Mouse (Mus musculus) heart, embryonic 14.5 days (tissue): Measurements from ENCODE around the gene Mamdc4. TPM values are rescaled to one million over a fixed set of nuclear protein-coding genes. Genes with fewer than 3 reads are reported as not detected.

Experiments used
- ATAC-seq: fragments of 200-750 bp; cut with Nextera tagmentation; 2 replicates; pipeline ENCODE4 v1.8.0; 2017; ENCODE audit warnings: low read depth, moderate TSS enrichment; ENCODE audit not compliant: insufficient number of reproducible peaks, insufficient read depth, low FRiP score
- H3K27ac ChIP-seq, 2 experiments: fragments of 200-500 bp in 1 of 2; fragments of 300-500 bp in 1 of 2; sonication (generic) in 1 of 2; replicated peaks in 1 of 2; 2 replicates each; pipeline ENCODE4 v1.5.1; 2012 to 2014; ENCODE audit warnings: low read depth in 2 of 2, low read length in 2 of 2, control low read depth in 1 of 2, mild to moderate bottlenecking in 1 of 2, mixed read lengths in 1 of 2; ENCODE audit not compliant: control insufficient read depth in 1 of 2, insufficient read depth in 1 of 2
- H3K27me3 ChIP-seq: fragments of 300-500 bp; sonication (generic); 2 replicates; pipeline ENCODE4 v1.6.1; 2014; ENCODE audit warnings: mild to moderate bottlenecking, low read length, control low read depth; ENCODE audit not compliant: control insufficient read depth, insufficient read depth
- H3K36me3 ChIP-seq: fragments of 300-500 bp; sonication (generic); 2 replicates; pipeline ENCODE4 v1.6.1; 2014; ENCODE audit warnings: mild to moderate bottlenecking, control low read depth, low read length, mixed read lengths; ENCODE audit not compliant: control insufficient read depth, insufficient read depth
- H3K4me1 ChIP-seq, 2 experiments: fragments of 200-500 bp in 1 of 2; fragments of 300-500 bp in 1 of 2; sonication (generic) in 1 of 2; 2 replicates each; pipeline ENCODE4 v1.6.1; 2012 to 2014; ENCODE audit warnings: low read length in 2 of 2, control low read depth in 1 of 2, mixed read lengths in 1 of 2; ENCODE audit not compliant: control insufficient read depth in 2 of 2, insufficient read depth in 2 of 2
- H3K4me2 ChIP-seq: fragments of 300-500 bp; sonication (generic); 2 replicates; pipeline ENCODE4 v1.6.1; 2014; ENCODE audit warnings: mild to moderate bottlenecking, low read length
- H3K4me3 ChIP-seq, 2 experiments: fragments of 200-500 bp in 1 of 2; fragments of 300-500 bp in 1 of 2; sonication (generic) in 1 of 2; 2 replicates each; pipeline ENCODE4 v1.5.1; 2012 to 2014; ENCODE audit warnings: low read length in 2 of 2, mild to moderate bottlenecking in 2 of 2, control low read depth in 1 of 2, low read depth in 1 of 2, moderate library complexity in 1 of 2; ENCODE audit not compliant: control insufficient read depth in 1 of 2, insufficient read depth in 1 of 2
- H3K9ac ChIP-seq: fragments of 300-500 bp; sonication (generic); 2 replicates; pipeline ENCODE4 v1.6.1; 2014; ENCODE audit warnings: mild to moderate bottlenecking, low read length
- H3K9me3 ChIP-seq: fragments of 300-500 bp; sonication (generic); 2 replicates; pipeline ENCODE4 v1.6.1; 2016; ENCODE audit warnings: low read length, control low read depth; ENCODE audit not compliant: control insufficient read depth
- WGBS: fragments of 180-500 bp; shearing (Covaris S2); extraction: QIAGEN DNeasy Blood & Tissue Kit; methylation state at CpG from one replicate; pipeline ENCODE4 v1.1.7; 2014; 5-methylcytosine and 5-hydroxymethylcytosine counted together
- polyA plus RNA-seq: library from polyadenylated mRNA; unstranded; fragments of >200 nt; fragmentation: Nextera tagmentation; extraction: Ambion mirVana; gene quantifications from 2 replicates; pipeline ENCODE4 v1.2.1, GENCODE M21; 2014

The Mamdc4 gene
- polyA plus RNA-seq, 1 experiment from 2014 or later = 1.4 TPM

DNA sequence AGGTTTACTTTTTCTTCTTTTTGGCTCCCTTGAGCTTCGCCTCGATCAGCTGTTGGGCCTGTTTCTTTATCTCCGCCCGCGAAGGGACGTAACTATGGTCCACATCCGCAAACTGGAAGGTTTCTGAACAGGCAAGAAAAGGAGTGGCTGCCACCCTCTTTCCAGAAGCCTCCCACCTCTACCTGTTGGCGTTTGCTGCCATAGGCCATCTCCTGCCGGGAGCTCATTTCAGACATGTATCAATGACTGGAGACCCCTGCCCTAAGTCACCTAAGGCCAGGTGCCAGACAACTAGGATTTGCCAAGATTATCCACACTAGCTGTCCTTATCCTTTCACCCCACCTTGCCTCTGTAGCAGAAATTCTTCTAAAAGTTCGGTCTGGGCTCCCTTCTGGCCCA is 34.0 kb upstream of the Mamdc4 start:
- ATAC-seq = no peak
- WGBS = 66% methylated on average over 10 of the region's 10 CpGs
- peak overlapping the region; percentile 80 for H3K4me2 ChIP-seq
- H3K9ac ChIP-seq = peak overlapping the region; percentile 95; the same call in 1 of the 2 replicates
- H3K4me3 ChIP-seq = peak overlapping the region; percentile 86 to 100
- peaks cover 7 to 16% of the 10 kb centered on the region in 2 experiments for H3K4me1 ChIP-seq
- H3K27me3 ChIP-seq = 0 out of 2 replicates have a peak, but pooled peaks cover 5% of the 10 kb centered on the region
- H3K9me3 ChIP-seq = no peaks in the 10 kb centered on the region
- peaks cover 4% of the 10 kb centered on the region; the same call in 1 of the 2 replicates for H3K36me3 ChIP-seq
- peak overlapping the region; percentile 25 to 92; a peak in 1 of 4 replicates for H3K27ac ChIP-seq

DNA sequence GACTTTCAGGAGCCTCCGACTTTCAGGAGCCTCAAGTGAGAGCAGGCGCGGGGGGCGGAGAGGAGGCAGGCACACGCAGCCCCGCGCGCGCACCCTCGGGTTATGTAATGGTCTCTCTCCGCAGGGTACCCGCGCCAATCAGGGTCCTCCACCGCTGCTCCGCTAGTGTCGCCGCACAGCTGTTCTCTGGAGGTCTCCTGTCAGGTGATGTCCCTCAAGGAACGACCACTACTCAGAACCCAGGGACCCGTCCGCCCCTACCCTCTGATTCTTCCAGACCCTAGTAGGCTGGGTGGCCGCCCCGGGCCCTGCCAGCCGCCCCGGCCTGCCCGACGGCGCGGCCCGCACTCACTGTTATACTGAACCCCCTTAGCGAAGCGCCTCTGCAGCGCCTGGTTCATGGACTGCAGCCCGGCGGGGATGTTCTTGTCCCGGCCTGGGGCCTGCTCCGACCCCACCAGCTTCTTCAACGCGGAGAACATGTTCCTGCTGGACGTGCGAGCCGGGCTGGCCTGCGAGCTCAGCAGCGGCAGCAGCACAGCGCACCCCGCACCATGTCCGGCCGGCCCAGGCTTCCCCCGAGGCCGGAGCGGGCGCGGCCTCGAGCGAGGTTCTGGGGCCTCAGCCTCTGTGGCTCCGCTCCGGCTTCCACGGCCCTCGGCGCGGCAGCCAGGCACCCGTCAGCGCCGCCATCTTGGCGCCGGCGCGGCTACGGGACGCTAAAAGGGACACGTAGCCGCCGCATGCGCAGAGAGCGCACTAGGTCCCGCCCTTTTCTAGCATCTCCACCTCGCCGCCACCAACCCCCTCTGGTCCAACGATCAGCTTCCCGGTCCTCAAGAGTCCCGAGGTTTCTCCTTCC is 33.3 kb upstream of the Mamdc4 start, which contains the start of gene Rabl6:
Rabl6 (minus strand) TSS at position 761 of the 862 bp plus-strand sequence.
- H3K9ac ChIP-seq = peak within 1 kb of the TSS; percentile 95
- peak; percentile 83 for ATAC-seq
- peak within 1 kb of the TSS; percentile 86 to 100 for H3K4me3 ChIP-seq
- peaks cover 11% of the 10 kb centered on the region; the same call in 1 of the 2 replicates for H3K36me3 ChIP-seq
- peak within 1 kb of the TSS; percentile 80 for H3K4me2 ChIP-seq
- H3K27ac ChIP-seq = peak within 1 kb of the TSS; percentile 92 to 98
- WGBS = under 1% methylated on average over 79 of the region's 80 CpGs
- H3K4me1 ChIP-seq = peaks cover 7 to 16% of the 10 kb centered on the region in 2 experiments
- no peaks in the 10 kb centered on the region for H3K27me3 ChIP-seq
- H3K9me3 ChIP-seq = no peaks in the 10 kb centered on the region

DNA sequence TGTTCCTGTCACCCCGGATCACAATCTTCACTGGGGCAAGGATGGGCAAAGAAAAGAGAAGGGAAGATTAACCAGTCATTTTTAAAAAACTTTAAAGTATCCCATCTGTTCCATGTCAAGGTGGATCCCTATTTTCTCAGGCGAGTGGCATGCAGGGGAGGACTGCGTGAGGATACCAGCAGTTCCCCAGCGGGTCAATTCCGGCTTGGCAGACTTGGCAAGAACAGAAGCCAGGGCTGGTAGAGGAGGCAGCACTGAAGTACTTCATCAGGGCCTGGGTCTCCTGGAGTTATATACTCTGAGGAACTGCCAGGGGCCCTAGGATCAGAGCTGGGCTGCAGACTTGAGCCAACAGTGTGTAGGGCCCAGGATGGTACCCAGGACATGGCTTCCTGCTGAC is 27.9 kb upstream of the Mamdc4 start:
- no peaks in the 10 kb centered on the region for H3K27me3 ChIP-seq
- H3K27ac ChIP-seq = no peak overlapping the region
- no peak overlapping the region for H3K4me2 ChIP-seq
- H3K9me3 ChIP-seq = no peaks in the 10 kb centered on the region
- H3K4me1 ChIP-seq = peaks cover 6 to 23% of the 10 kb centered on the region in 2 experiments; a peak in 3 of 4 replicates
- H3K36me3 ChIP-seq = peaks cover 66% of the 10 kb centered on the region
- no peak overlapping the region for H3K4me3 ChIP-seq
- WGBS = 89% methylated on average over 5 of the region's 5 CpGs
- ATAC-seq = no peak
- no peak overlapping the region for H3K9ac ChIP-seq

- Histone ChIP-seq H3K27me3 (no peaks in the 10 kb centered on the region), H3K4me1 (peaks cover 4 to 10% of the 10 kb centered on the region in 2 experiments; a peak in 2 of 4 replicates), H3K36me3 (peaks cover 88% of the 10 kb centered on the region), H3K9me3 (no peaks in the 10 kb centered on the region), H3K4me2 (no peak overlapping the region), H3K9ac (no peak overlapping the region), H3K4me3 (no peak overlapping the region), H3K27ac (no peak overlapping the region)
- 92% methylated on average over 2 of the region's 2 CpGs for WGBS
- ATAC-seq = no peak
These were observed 25.4 kb upstream of the Mamdc4 start for GRCm38 (mm10) chr2:25600037-25600436.

- Histone ChIP-seq H3K27me3 (no peaks in the 10 kb centered on the region), H3K4me1 (peaks cover 4 to 10% of the 10 kb centered on the region in 2 experiments; a peak in 2 of 4 replicates), H3K27ac (no peak overlapping the region), H3K9me3 (no peaks in the 10 kb centered on the region), H3K4me2 (no peak overlapping the region), H3K9ac (no peak overlapping the region), H3K36me3 (peaks cover 96% of the 10 kb centered on the region), H3K4me3 (no peak overlapping the region)
- ATAC-seq = no peak
- WGBS = 83% methylated on average over 1 of the region's 1 CpGs
These were observed 24.1 kb upstream of the Mamdc4 start for GRCm38 (mm10) chr2:25598749-25599148.

DNA sequence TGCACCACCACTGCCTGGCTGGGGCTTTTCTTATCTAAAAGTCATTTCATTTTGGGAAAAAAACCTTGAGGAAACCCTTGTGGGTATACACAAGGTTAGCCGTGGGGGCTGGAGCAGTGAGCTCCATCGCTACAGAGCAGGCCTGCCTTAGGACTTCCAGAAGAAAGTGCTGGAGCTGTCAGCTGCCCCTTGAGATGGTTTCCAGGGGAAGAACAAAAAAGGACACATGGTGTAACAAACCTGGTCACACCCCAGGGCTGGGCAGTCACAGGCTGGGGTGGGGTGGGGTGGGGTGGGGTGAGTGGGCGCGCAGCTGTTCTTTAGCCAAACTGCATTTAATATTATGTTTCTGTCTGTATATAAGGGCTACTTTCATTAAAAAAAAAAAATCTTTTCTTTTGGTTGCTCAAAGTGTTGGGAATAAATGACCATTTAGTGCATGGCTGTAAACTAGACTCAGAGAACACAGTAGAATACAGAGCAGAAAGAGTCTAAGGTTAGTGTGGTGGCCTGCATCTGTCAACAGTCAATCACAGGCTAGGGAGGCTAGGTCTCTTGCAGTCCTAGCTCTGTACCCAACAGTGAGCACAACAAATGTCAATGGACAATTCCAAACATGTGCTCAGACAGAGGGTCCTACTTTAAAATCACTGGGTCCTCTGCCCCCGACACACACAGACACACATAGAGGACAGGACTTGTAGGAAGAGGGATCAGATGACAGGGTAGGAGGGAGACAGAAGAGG is 22.3 kb upstream of the Mamdc4 start:
- 94% methylated on average over 5 of the region's 5 CpGs for WGBS
- Histone ChIP-seq H3K36me3 (peaks cover 96% of the 10 kb centered on the region), H3K4me3 (no peak overlapping the region), H3K9ac (no peak overlapping the region), H3K27ac (no peak overlapping the region), H3K9me3 (no peaks in the 10 kb centered on the region), H3K27me3 (no peaks in the 10 kb centered on the region), H3K4me1 (peaks cover 4 to 10% of the 10 kb centered on the region in 2 experiments; a peak in 2 of 4 replicates), H3K4me2 (no peak overlapping the region)
- ATAC-seq = no peak

GRCm38 (mm10) chr2:25591863-25592262 is 17.2 kb upstream of the Mamdc4 start:
- Histone ChIP-seq H3K4me1 (peaks cover 4 to 10% of the 10 kb centered on the region in 2 experiments), H3K4me3 (no peak overlapping the region), H3K9me3 (no peaks in the 10 kb centered on the region), H3K27ac (no peak overlapping the region), H3K36me3 (peaks cover 92% of the 10 kb centered on the region), H3K4me2 (no peak overlapping the region), H3K9ac (no peak overlapping the region), H3K27me3 (no peaks in the 10 kb centered on the region)
- 86% methylated on average over 2 of the region's 2 CpGs for WGBS
- no peak for ATAC-seq
